Mouse (Mus musculus) spleen, adult 18-20 months (tissue): Measurements from ENCODE around the gene Itpa.

Source experiments
- DNase-seq, 2 experiments: peaks; one replicate each; pipeline ENCODE4 v3.0.0; 2022; ENCODE audit warnings: mixed read lengths in 2 of 2

Gene Itpa

DNA sequence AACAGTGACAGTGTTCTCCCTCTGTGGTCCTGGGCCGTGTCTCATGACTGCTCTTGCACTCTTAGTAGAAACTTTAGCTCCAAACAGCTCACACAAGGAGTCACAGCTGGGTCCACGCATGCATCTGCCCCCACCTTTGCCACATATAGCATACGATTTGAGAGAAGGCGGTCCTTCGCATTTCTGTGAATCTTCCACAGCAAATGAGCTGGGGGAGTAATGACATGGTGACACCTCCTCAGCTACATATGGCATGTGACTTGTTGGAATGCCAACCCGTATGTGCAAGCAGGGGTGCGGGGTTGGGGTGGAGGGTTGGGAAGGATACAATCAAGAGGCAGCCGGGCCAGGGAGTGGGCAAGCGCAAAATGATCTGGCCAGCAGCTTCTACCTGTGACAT lies 10.9 kb upstream of the Itpa start:
- no peak for DNase-seq

DNA sequence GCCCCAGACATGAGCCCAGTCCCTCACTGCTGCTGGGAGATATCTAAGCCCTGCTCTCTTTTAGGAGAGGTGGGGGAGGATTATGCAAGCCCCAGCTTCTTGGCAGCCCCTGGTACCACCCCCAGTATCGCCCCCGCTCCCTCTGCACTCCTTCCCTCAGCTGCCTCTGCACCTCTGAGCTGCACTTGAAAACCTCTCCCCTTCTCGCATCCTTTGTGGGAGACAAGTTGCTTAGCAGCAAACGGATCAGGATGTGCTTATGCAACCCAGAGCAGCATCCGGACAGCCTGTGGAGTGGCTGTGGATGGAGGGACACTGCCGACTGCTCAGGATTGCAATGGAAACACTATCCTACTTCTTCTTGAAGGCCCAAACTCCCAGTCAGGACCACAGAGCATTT lies 9.9 kb upstream of the Itpa start:
- DNase-seq, result no peak

DNA sequence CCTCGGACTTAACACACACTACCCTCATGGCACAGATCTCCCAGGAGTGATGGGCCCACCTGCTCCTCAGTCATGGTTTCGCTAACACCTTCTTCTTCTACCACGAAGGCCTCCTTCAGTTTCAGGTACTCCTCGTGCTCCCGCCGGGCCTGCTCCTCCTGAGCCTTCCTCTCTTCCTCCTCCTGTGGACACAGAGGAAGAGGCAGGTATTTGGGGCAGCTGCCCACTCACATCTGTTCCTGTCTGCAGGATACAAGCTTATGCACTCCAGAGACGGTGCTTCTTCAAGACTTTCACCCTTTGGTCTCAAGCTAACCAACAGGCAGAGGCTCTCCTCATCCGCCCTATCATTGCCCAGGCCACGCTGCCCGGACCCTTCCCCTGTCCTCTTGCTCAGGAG lies 8.9 kb upstream of the Itpa start:
- DNase-seq, result no peak

DNA sequence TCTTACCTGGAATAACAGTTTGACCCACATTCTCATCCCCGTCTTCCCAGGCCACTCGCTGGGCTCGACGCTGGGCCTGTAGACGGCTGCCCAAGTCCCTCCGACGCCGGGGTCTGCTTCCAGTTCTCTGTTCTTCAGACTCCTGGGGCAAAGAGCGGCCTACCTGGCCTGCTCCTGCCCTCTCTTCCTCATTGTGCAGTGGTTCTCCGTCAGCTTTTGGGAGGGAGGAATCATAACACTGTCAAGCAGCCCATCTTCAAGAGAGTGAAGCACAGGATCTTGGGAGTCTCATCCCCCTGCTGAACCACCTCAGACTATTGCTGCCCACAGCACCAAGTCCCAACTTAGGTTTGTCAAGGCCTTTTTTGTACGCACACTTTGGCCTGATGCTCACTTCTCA lies 4.1 kb upstream of the Itpa start:
- no peak for DNase-seq

DNA sequence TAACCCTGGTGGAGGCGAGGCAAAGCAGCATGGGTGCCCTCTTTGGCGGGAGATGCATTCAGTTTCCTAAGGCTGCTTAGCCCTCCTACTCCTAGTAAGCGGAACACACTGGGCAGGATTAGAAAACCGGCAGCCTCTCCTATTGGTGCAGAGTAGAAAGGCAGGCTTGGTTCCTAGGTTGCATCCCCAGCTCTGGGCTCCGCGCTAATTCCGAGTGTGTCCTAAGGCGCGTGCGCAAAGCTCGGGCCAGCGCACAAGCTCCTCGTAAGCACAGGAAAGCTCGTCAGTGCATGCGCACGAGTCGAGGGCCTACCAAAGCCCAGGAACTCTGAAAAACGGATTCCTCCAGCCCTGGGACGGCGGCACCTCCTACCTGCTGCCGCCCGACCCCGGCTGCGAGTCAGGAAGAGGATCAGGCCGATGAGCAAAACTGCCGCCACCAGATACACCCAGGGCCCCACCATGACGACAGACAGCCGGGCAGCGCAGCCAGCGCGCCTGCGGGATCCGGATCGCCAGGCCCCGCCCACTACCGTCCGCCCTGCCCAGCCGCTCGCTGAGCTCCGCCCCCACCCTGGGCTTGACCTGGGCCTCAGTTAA lies 3.2 kb upstream of the Itpa start, which contains the start of gene Ddrgk1:
Gene Ddrgk1 (minus strand): TSS at position 558 of the 600 bp plus-strand sequence.
- DNase-seq, result peak; percentile 84 to 92

DNA sequence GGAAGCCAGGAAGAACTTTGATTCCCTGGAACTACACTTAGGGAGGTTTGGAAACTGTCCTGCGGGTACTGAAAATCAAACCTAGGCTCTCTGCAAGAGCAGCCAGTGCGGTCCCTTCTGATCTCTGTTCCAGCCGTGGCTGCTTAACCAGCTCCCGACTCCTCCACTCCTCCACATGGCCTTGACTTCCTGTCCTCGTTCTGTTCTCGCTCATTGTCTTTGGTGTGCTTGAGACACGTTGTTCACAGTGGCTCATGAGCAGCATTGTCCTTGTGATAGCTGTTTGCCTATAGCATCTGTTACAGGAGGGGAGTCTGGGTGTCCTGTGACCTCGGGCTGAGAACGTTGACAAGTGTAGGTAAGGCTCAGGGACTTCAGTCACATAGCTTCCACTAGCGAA lies 9.8 kb downstream of the Itpa start:
- DNase-seq, result no peak

DNA sequence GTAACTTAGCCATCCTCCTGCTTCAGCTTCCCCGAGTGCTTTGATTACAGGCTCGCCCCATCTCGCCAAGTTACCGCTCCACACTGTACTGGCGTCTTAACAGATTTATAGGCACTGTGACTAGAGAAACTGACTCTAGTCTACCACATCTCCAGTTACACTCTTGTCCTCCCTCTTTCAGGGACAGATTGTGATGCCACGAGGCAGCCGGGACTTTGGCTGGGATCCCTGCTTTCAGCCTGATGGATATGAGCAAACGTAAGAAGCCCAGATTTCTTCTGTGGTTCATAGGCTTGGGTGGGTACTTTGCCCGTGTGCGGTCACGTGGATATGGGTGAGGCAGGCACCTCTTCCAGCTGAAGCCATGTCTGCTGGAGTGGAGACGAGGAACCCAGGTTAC lies 11.7 kb downstream of the Itpa start:
- DNase-seq, result no peak

DNA sequence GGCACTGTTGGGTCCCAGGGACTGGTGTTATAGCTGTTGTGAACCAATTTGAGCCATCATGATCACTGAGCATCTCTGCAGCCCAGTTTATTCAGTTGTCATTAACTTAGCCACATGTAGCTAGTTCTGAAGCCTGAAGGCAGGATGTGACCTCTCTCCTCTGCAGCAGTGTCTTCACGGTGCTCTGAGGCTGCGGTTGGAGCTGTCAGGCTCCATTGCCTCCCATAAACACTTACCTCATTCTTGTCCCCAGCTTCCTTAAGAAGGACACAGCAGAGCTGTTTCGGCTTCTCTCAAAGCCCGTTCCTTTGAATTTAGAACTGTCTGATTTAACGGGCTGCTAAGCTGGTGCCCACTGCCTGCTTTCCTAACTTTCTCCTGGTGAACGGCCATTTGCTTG lies 12.5 kb downstream of the Itpa start:
- DNase-seq, result no peak

DNA sequence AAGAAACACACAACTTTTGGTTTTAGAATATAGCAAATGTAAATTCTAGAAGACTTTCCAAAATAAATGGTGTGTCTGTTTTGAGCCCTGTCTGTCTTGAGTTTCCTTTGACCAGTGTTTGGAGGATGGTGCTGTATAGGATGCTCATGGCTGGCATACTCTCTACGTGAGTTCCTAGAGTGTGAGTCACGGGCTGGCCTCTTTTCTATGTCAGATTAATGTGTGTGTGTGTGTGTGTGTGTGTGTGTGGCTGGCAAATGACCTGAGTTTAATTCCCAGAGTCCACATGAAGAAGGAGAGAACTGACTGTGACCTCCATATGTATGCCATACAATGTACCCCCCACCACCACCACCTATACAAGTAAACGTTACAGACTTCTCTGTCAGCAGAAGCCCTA lies 14.1 kb downstream of the Itpa start:
- no peak for DNase-seq

DNA sequence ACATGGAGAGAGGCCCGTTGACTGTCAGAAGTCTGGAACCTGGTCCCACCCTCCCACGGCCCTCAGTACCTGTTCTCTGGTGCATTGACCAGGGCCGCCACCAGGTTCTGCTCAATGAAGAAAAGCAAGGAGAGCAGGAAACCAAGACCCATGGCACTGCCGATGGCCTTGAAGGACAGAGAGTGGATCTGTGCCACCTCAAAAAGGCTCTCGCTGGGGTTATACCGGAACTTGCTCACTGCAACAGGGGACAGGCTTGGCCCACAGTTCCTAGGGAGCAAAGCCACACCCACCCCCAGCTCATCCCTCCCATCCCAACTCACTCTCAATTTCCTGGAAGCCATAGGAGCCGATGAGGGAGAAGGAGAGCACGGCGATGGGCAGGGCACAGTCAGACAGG lies 18.0 kb downstream of the Itpa start:
- no peak for DNase-seq

DNA sequence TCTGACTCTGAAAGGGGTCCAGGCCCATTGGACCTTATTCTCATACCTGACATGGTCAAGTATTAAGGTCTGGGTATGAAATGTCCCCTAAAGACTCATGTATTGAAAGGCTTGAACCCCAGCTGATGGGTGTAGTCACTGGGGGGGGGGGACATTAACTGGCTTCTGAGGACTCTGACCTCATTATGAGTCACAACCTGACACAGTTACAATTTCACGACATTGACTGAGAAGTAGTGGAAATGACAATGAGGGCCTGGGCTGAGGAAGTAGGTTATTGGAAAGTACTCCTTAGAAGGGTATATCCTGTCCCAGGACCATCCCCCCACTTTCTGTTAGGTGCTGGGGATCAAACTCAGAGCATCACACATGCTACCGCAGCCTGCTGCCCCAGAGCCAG lies 21.6 kb downstream of the Itpa start:
- no peak for DNase-seq

DNA sequence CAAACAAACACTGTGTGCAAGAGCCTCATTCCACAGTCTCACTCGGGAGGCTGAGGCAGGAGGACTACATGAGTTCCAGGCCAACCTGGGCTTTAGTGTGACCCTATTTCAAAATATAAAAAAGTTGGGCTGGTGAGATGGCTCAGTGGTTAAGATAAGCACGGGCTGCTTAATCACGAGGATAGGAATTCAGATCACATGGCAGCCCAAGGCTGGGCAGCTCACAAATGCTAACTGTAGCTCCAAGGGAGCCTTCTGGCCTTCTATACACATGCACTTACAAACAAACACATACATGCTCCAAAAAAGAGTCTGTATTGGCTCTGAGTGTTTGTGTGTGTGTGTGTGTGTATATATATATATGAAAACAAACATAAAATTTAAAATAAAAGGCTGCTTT lies 26.2 kb downstream of the Itpa start:
- DNase-seq, result no peak

DNA sequence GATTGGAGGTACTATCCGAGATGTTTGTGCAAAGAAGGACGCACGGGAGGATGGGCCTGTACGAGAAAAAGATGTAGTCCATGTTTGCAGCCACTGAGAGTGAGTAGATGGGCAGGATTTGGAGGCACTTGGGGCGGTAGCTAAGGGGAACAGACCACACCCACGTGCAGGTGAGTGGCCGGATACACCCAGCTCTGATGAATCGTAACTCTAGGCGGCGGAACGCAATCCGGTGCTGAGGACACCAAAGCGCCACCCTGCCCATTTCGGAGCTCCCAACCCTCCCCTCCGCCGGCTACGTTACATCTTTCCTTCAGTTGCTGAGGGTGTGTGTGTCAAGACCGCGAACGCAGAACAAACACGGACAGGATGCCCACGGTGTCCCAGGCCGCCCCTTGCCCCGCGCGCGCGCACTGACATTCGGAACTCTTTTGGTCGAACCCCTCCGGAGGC lies 29.3 kb downstream of the Itpa start:
- DNase-seq, result peak; percentile 10 to 34

DNA sequence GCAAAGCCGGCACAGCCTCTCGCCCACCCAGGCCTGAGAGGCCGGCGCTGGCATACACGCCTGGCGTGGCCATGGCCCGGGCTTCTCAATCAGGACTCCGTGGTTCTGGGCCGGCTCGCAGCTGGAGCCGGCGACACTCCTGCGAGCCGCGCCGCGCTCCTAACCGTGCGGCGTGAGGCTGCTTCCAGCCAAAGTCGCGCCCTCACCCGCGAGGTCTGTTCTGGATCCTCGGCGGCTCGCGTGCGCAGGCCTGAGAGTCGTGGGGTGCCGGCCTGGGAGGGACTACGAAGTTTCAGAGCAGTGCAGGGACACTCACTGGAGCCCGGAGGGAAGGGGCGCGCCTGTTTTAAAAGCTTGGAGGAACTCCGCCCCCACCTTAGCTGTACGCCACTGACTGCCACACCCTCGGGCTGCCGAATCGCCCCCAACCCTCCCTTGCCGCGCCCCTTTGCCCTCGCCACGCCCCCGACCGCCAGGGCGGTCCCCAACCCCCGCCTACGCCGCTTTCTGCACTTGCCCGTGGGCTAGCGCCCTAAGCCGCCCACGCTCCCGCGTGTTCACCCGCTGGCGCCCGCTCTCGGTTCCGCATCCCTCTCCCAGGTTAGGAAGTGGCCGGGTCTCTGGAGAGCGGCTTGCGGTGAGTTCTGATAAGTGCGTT lies 29.9 kb downstream of the Itpa start, which contains the start of gene Slc4a11:
Gene Slc4a11 (minus strand): TSS at position 367 of the 658 bp plus-strand sequence.
- DNase-seq, result peak; percentile 74 to 75

DNA sequence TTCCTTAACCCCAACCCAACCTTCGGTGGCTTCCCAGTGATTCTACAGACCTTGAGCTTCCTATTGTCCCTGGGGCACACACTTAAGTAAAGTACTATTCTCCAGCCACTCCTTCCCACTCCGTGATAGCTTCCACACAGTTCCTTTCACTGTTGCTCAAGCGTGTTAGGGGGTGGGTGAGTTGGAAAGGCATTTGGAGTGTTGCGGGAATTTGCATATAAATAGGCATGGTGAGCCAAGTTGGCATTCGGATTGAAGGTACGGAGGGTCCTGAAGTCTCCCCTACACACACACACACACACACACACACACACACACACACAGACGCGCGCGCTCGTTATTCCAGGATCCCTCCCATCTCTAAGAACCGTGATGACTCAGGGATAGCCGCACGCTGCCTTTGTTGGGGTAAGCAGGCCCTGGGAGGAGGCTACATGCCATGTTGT lies 30.4 kb downstream of the Itpa start:
- no peak for DNase-seq

DNA sequence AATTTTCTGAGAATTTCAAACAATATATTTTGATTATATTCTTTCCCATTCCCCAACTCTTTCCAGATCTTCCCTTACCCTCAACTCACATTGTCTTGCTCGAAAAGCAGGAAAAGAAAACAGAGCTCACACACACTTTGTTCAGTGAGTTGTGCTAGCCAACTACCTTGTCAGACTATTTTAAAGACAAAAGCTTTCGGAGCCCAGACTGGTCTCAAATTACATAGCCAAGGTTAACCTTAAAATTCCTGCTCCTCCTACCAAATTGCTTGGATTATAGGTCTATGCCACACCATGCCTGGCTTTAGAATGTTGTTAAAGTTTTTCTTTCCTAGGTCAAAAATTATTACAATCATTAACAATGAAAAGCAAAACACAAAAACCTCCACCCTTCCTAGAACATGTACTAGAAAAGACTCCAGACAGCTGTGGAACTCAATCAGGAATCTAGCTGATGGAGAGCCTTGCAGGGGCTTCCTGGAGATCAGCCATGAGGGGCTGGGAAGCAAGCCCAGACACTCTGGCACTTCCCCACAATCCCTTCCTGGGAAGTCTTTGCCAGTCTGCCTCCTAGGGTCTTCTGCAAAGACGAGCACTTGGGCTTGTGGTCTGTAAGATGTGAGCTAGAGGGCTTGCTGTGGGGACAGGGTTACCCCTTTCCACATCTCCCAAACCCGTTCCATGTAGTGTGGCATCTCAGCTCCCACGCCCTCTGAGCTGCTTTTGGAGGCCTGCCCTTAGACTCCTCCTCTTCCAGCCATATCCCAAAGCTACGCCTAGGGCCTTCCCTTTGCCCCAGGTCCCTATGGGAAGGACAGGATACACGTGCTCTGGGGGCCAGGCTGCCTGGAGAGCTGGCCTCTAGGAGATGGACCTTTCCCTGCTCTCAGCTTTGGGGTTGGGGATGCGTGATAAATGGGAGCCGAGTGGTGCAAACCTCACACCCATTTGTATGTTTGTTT lies 36.9 kb downstream of the Itpa start:
- no peak for DNase-seq

DNA sequence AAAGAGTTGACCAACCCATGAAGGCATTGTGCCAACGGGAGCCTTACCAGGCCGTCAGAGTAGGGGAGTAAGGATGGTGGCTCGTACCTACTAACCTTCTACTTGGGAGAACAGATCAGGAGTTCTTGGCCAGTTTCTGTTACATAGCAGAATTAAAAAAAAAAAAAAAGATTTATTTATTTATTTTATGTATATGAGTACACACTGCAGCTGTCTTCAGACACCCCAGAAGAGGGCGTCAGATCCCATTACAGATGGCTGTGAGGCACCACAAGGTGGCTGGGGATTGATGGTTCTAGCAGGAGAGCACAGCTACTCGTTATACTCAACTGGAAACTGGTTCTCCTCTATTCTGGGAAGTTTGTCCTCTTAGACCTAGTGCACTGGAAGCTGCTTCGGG lies 37.8 kb downstream of the Itpa start:
- no peak for DNase-seq

DNA sequence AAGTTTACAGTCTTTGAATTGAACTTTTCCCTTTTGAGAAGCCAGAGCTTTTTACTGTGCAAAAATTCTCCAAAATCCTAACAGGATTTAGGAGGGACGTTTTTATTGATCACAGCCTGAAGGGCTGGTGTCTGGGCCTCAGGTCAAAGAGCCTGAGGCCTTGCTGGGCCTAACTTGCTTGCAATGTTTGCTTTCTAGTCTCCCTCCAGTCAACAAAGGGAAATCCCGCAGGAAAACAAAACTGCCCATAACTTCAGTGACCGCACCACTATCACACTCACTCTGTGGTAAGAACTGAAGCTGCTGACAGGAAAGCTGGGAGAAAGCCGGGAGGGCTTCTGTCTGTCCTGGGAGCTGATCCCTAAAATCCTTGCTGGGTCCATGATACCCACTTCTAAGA lies 39.2 kb downstream of the Itpa start:
- no peak for DNase-seq

DNA sequence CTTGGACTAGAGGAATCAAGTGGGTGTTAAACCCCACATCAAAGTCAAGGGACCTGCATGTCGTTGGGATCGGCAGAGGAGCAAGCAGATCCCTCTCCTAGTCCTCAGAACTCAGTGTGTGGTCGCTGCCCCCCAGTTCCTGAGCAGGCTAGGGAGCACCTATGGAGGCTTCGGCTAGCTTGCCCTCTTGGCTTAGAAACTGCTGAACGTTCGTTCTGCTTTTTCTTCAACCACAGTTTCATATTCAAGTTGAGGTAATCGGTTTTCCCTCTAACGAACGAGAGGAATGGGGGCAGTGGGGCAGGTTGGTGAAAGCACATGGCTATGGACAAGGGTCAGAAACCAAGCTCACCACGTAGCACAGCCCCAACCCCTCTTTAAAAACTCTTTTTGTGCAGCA lies 39.6 kb downstream of the Itpa start:
- DNase-seq, result no peak

DNA sequence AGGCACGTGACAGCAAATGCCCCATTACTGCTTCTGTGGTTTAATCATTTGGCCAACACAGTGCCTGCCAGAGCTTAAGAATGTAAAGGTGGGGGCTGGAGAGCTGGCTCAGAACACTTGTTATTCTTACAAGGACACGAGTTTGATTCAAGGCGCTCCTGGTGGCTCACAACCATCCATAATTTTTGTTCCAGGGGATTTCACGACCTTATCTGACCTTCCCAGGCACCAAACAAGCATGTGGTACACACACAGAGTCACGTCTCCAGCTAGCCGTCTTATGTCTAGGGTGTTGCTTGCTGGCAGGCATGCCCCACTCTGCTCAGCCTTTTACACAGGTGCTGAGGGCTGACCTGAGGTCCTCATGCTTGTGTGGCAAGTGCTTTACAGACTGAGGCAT lies 50.5 kb downstream of the Itpa start:
- DNase-seq, result no peak

DNA sequence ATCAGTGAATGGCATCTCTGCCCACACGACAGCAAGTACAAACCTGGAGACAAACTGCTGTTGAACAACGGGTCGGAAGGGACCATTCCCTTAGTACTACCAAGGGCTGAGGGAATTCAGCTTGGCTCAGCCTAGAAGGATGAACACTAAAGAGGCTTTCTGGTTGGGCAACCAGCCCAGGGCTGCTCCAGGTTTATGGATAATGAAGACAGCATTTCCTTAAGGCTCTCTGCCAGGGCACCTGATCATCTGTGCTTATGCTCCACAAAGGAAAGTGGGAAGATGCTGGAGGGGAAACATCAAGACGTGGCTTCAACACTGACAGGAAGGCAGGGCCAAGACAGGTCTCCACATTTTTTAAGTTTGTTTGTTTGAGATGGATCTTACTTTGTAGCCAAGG lies 57.0 kb downstream of the Itpa start:
- DNase-seq, result no peak

DNA sequence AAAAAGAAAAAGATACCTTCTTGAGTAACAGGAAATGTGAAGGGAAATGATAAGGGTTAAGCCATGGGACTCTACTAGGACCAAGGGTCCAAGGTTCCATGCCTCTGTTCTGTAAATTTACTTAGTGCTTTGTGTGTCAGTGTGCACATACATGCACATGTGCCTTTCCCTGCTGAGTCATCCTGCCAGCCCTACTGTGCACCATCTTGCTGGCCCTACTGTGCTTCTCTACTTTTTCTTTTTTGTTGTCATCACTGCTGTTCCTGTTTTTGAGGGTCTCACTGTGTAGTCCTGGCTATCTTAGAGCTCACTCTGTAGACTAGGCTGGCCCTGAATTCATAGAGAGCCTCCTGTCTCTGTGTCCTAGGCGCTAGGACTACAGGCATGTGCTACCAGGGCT lies 60.3 kb downstream of the Itpa start:
- DNase-seq, result no peak

DNA sequence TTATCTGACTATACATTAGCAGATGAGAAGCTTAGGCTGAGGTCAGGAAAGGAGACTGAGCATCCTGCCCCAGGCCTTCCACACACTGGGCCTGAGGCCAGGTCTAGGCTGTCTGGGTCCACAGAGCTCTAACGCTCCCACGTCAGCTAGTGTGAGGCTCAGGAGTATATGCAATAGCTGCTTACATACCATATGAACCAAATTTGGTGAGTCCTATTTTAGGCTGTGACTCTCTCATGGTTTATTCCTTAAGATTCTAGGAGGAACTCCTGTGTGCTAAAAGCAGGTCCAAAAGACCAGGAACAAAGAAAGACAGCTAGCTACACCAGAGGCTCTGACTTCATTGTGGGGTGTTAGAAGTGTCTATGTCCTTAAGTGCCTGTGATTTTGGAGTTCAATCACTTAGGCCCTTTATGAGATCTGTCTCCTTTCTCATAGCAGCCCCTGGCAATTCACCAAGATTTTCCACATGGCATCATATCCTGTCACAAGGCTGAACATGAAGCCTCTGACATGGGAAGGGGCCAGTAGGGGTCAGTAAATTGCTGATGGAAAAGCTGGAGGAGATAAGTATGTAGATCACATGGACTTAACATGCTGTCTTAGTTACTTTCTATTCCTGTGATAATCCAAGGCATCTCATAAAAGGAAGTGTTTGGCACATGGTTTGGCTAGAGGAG lies 61.6 kb downstream of the Itpa start:
- DNase-seq, result no peak
